Mouse (Mus musculus): ENCODE data around the gene Stam.
"Not testable (repeated sequence)": the region's sequence is repeated elsewhere in the genome, so short reads cannot be mapped to it uniquely, and the experiment has no call there.

Stam gene

DNA sequence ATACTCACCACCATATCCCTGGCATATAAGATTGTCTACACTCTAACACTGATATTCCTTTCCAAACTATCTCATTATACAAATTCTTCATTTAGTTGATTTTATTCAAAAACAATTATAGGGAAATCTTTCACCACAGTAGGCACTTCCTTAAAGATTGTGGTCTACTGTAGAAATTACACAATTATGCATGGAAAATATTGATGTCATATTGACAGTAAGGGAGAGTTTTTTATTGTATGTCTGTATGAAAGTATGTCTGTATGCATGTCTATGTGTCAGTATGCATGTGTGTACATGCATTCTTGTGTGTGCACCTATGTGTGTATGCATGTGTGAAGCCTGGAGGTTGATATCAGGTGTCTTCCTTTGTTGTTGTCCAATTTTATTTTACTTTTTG is 110.5 kb downstream of the Stam start:
- DNase-seq (ENCODE audit: extremely low spot score, low read depth, low spot score) = no peak

DNA sequence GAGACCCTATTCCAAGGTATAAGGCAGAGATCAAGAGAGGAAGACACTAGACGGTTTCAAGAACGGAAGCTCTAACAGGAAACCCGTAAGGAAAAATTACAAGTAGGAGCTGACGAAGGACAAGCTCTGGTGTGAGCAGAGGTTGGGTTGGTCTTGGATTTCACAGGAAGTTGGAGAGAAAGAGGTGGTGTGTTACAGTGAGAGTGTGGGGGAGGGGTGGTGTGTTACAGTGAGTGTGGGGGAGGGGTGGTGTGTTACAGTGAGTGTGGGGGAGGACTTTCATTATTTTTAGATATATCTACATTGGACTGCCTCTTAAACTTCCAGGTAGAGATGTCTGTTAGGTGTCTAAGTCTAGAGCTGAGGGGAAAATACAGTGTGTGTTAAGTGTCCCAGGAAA is 116.8 kb downstream of the Stam start:
- no peak for DNase-seq (ENCODE audit: extremely low spot score, low read depth, low spot score)

DNA sequence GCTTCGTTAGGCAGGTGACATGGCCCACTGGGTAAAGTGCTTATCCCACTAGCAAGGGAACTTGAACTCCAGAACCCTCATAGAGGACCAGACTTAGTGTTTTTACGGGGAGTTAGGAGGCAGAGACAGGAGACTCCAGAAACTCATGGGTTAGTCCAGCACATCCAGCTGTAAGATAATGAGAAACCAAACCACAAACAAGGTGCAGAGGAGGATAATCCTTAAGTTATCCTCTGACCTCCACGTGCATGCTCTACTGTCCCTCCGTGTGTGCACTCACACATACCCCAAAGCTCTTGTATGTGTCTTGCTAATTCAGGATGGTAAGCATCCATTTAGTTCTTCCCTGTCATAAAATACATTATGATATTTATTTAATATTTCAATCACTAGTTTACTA is 117.7 kb downstream of the Stam start:
- no peak for DNase-seq (ENCODE audit: extremely low spot score, low read depth, low spot score)

DNA sequence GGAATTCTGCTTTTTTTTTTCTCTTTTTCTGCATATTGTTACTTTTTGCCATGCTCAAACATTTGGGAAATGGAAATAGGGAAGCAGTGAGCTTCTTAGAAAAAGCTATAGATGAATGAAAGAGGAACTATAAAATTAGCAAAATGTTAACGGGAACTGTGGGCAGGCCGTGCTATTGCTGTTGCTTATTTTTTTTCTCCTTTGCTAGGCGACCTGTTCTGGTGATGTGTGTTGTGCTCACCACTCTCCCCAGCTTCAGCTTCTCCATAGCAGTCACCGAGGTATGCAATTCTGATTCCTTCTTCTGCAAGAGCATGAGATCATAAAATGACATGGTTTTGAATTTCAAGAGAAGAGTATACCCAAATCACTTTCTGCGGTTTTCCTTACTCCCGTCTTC is 118.1 kb downstream of the Stam start:
- DNase-seq (ENCODE audit: extremely low spot score, low read depth, low spot score) = no peak

DNA sequence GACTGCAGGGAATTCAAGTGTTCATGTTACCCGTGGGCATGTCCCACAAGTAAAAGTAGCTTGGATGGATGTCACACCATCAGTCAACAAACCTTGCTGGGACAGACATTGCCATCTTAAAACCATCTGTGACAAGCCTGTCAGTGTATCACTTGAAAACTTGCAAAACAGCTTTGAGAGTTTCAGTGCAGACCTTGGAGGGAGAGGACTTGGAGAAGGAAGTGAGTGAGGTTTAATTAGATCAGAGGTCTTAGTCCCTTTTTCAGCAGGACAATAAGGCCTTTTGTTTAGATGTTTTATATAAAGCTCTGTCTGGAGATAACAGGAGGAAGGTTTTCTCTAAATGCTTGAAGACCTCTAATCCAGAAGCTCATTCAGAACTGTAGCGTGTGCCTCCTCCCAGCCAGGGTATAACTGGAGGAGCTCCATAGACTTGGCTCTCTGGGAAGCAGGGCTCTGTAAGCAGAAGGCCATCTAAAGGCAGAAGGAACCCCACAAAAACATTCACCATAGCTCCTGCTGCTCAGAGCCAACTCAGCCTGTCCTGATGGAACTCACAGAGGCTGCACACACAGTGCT is 124.5 kb downstream of the Stam start:
- not testable (repeated sequence) for DNase-seq (ENCODE audit: extremely low spot score, low read depth, low spot score)

Measured in hindlimb bud, embryonic 11.5 days (tissue).